Mouse (Mus musculus) brain, embryonic 18.5 days (tissue): ENCODE measurements at regions not wholly inside any gene's neighbourhood (a gene's known extent, or its start where the extent isn't known, plus 50 kb on each side); places are given as distances from the start of the nearest gene placed in this dataset.
A peak's percentile ranks its signal among the peaks of the same experiment; 100 is the strongest.
"Not testable (repeated sequence)": the region's sequence is repeated elsewhere in the genome, so short reads cannot be mapped to it uniquely, and the experiment has no call there.

Experiments
- DNase-seq: peaks from one replicate; pipeline ENCODE4 v3.0.0-alpha.2; 2012; ENCODE audit warnings: low read depth, low spot score

- DNase-seq = no peak
Observed at GRCm38 (mm10) chr3:21621745-21622144, 454.7 kb upstream of the Tbl1xr1 start.

GRCm38 (mm10) chr3:21625039-21625438 lies 451.4 kb upstream of the Tbl1xr1 start:
- no peak for DNase-seq

- peak; percentile 67 for DNase-seq
Observed at GRCm38 (mm10) chr3:21626029-21626428, 450.4 kb upstream of the Tbl1xr1 start.

GRCm38 (mm10) chr3:21627048-21627447 lies 449.4 kb upstream of the Tbl1xr1 start:
- DNase-seq = not testable (repeated sequence)

- peak; percentile 69 for DNase-seq
Observed at GRCm38 (mm10) chr3:21633600-21634221, 442.7 kb upstream of the Tbl1xr1 start.

- no peak for DNase-seq
Observed at GRCm38 (mm10) chr3:21634675-21635204, 441.7 kb upstream of the Tbl1xr1 start.

- no peak for DNase-seq
Observed at GRCm38 (mm10) chr3:21638886-21639285, 437.6 kb upstream of the Tbl1xr1 start.

- DNase-seq = no peak
Observed at GRCm38 (mm10) chr3:21639576-21639975, 436.9 kb upstream of the Tbl1xr1 start.

- DNase-seq = no peak
Observed at GRCm38 (mm10) chr3:21644086-21644485, 432.4 kb upstream of the Tbl1xr1 start.

- DNase-seq = no peak
Observed at GRCm38 (mm10) chr3:21645268-21645667, 431.2 kb upstream of the Tbl1xr1 start.

- DNase-seq = no peak
Observed at GRCm38 (mm10) chr3:21649885-21650469, 426.5 kb upstream of the Tbl1xr1 start.

- DNase-seq = no peak
Observed at GRCm38 (mm10) chr3:21655301-21655700, 421.2 kb upstream of the Tbl1xr1 start.

GRCm38 (mm10) chr3:21667349-21668143 lies 408.9 kb upstream of the Tbl1xr1 start:
- DNase-seq = no peak

GRCm38 (mm10) chr3:21671885-21672284 lies 404.6 kb upstream of the Tbl1xr1 start:
- DNase-seq = no peak

- peak; percentile 64 for DNase-seq
Observed at GRCm38 (mm10) chr3:21672492-21672891, 404.0 kb upstream of the Tbl1xr1 start.

- no peak for DNase-seq
Observed at GRCm38 (mm10) chr3:21673466-21673865, 403.0 kb upstream of the Tbl1xr1 start.

- no peak for DNase-seq
Observed at GRCm38 (mm10) chr3:21678265-21678664, 398.2 kb upstream of the Tbl1xr1 start.

- no peak for DNase-seq
Observed at GRCm38 (mm10) chr3:21678734-21679133, 397.7 kb upstream of the Tbl1xr1 start.

- not testable (repeated sequence) for DNase-seq
Observed at GRCm38 (mm10) chr3:21697980-21698672, 378.3 kb upstream of the Tbl1xr1 start.

GRCm38 (mm10) chr3:21699526-21699925 lies 376.9 kb upstream of the Tbl1xr1 start:
- no peak for DNase-seq

GRCm38 (mm10) chr3:21700326-21700725 lies 376.1 kb upstream of the Tbl1xr1 start:
- no peak for DNase-seq
